Mouse (Mus musculus): ENCODE data around the gene Rbbp6. TPM values are rescaled to one million over a fixed set of nuclear protein-coding genes. Genes with fewer than 3 reads are reported as not detected.

The Rbbp6 gene
- polyA plus RNA-seq, 1 experiment from 2014 or later, result 28.7 TPM

DNA sequence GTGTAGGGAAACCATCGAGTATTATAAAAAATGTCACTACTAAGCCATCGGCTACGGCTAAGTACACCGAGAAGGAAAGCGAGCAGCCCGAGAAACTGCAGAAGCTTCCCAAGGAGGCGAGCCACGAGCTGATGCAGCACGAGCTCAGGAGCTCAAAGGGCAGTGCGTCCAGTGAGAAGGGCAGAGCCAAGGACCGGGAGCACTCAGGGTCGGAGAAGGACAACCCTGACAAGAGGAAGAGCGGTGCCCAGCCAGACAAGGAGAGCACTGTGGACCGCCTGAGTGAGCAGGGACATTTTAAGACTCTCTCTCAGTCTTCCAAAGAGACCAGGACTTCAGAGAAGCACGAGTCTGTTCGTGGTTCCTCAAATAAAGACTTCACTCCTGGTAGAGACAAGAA lies 35.3 kb downstream of the Rbbp6 start:
- ATAC-seq (ENCODE audit: insufficient read depth, low FRiP score, low TSS enrichment) (no peak), DNase-seq (ENCODE audit: low spot score) (no peak)
- Histone ChIP-seq H3K36me3 (ENCODE audit: control insufficient read depth, insufficient read depth, low read length) (peaks cover 36% of the 10 kb centered on the region), H3K27ac (ENCODE audit: low read depth, low read length) (no peak overlapping the region), H3K27me3 (ENCODE audit: control insufficient read depth, insufficient read depth, low read length) (no peaks in the 10 kb centered on the region), H3K4me1 (ENCODE audit: control insufficient read depth, insufficient read depth, low read length) (no peaks in the 10 kb centered on the region), H3K9me3 (ENCODE audit: control insufficient read depth, low read length) (no peaks in the 10 kb centered on the region), H3K4me3 (ENCODE audit: low read depth, low read length) (no peak overlapping the region), H3K9ac (ENCODE audit: low read length) (no peak overlapping the region), H3K4me2 (ENCODE audit: low read depth) (no peak overlapping the region)
- 95% methylated on average over 16 of the region's 16 CpGs for WGBS

GRCm38 (mm10) chr7:123001341-123002027 lies 36.0 kb downstream of the Rbbp6 start:
- Histone ChIP-seq H3K4me2 (ENCODE audit: low read depth) (no peak overlapping the region), H3K4me1 (ENCODE audit: control insufficient read depth, insufficient read depth, low read length) (no peaks in the 10 kb centered on the region), H3K9me3 (ENCODE audit: control insufficient read depth, low read length) (no peaks in the 10 kb centered on the region), H3K4me3 (ENCODE audit: low read depth, low read length) (no peak overlapping the region), H3K9ac (ENCODE audit: low read length) (no peak overlapping the region), H3K36me3 (ENCODE audit: control insufficient read depth, insufficient read depth, low read length) (peaks cover 36% of the 10 kb centered on the region), H3K27me3 (ENCODE audit: control insufficient read depth, insufficient read depth, low read length) (no peaks in the 10 kb centered on the region), H3K27ac (ENCODE audit: low read depth, low read length) (no peak overlapping the region)
- DNase-seq (ENCODE audit: low spot score), result no peak
- ATAC-seq (ENCODE audit: insufficient read depth, low FRiP score, low TSS enrichment), result no peak
- 92% methylated on average over 20 of the region's 20 CpGs for WGBS

DNA sequence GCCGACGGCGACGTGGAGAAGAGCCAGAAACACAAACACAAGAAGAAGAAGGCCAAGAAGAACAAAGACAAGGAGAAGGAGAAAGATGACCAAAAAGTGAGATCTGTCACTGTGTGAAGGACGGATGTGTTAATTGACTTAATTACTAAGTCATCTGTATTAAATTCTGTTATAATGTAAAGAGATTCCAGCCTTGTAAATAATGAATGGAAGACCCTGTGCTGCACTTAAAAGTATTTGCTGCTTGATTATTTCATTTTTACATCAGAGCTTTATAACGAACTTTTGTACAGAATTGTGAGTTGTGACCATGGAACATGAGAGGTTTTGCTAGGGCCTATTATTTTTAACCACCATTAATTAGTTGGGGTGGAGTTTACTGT lies 36.5 kb downstream of the Rbbp6 start:
- H3K9me3 ChIP-seq (ENCODE audit: control insufficient read depth, low read length), result no peaks in the 10 kb centered on the region

GRCm38 (mm10) chr7:123003207-123003606 lies 37.7 kb downstream of the Rbbp6 start:
- H3K27me3 ChIP-seq (ENCODE audit: control insufficient read depth, insufficient read depth, low read length), result no peaks in the 10 kb centered on the region
- H3K9ac ChIP-seq (ENCODE audit: low read length), result no peak overlapping the region
- ATAC-seq (ENCODE audit: insufficient read depth, low FRiP score, low TSS enrichment), result no peak
- H3K36me3 ChIP-seq (ENCODE audit: control insufficient read depth, insufficient read depth, low read length), result peaks cover 33% of the 10 kb centered on the region
- H3K4me2 ChIP-seq (ENCODE audit: low read depth), result no peak overlapping the region
- H3K4me3 ChIP-seq (ENCODE audit: low read depth, low read length), result no peak overlapping the region
- H3K9me3 ChIP-seq (ENCODE audit: control insufficient read depth, low read length), result no peaks in the 10 kb centered on the region
- WGBS, result 89% methylated on average over 4 of the region's 4 CpGs
- no peak for DNase-seq (ENCODE audit: low spot score)
- H3K4me1 ChIP-seq (ENCODE audit: control insufficient read depth, insufficient read depth, low read length), result no peaks in the 10 kb centered on the region
- H3K27ac ChIP-seq (ENCODE audit: low read depth, low read length), result no peak overlapping the region

More for the DNA sequence above, 36.5 kb downstream of the Rbbp6 start:
- no peaks in the 10 kb centered on the region for H3K4me1 ChIP-seq (ENCODE audit: control insufficient read depth, insufficient read depth, low read length)
- no peak for ATAC-seq (ENCODE audit: insufficient read depth, low FRiP score, low TSS enrichment)
- H3K27ac ChIP-seq (ENCODE audit: low read depth, low read length), result no peak overlapping the region
- H3K4me3 ChIP-seq (ENCODE audit: low read depth, low read length), result no peak overlapping the region
- no peak overlapping the region for H3K4me2 ChIP-seq (ENCODE audit: low read depth)
- no peaks in the 10 kb centered on the region for H3K27me3 ChIP-seq (ENCODE audit: control insufficient read depth, insufficient read depth, low read length)
- peaks cover 33% of the 10 kb centered on the region for H3K36me3 ChIP-seq (ENCODE audit: control insufficient read depth, insufficient read depth, low read length)
- H3K9ac ChIP-seq (ENCODE audit: low read length), result no peak overlapping the region
- DNase-seq (ENCODE audit: low spot score), result no peak
- WGBS, result 96% methylated on average over 6 of the region's 6 CpGs

DNA sequence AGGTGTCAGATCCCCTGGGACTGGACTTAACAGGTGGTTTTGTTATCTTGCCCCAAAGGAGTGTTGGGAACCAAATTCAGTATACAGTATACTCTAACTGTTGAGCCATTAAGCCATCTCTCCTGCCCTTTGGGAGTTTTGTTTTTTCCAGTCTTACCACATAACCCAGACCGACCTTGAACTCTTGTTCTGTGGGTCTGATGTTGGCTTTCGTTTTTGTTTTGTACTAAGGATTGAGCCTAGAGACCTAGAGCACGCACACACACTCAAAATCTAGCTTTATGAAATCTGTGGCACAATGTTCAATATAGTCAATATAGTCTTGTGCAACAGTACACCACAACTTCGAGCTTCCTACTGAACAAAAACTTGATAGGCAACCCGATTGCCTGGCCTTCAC lies 39.0 kb downstream of the Rbbp6 start:
- H3K4me2 ChIP-seq (ENCODE audit: low read depth), result no peak overlapping the region
- DNase-seq (ENCODE audit: low spot score) (no peak), ATAC-seq (ENCODE audit: insufficient read depth, low FRiP score, low TSS enrichment) (no peak)

DNA sequence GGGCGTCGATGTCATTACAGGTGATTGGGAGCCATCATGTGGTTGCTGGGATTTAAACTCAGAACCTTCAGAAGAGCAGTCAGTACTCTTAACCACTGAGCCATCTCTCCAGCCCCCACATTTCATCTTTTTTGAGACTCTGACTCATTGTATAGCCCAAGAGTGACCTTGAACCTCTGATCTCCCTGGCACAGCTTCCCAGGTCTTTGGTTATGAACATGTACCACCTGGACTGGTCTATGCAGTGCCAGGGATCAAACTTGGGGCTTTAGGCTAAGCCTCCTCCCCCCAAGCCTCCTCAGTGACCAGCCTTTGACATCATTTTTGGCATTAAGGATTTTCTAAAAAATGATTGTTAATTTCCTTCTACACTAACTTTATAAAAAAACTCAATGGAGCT lies 40.8 kb downstream of the Rbbp6 start:
- ATAC-seq (ENCODE audit: insufficient read depth, low FRiP score, low TSS enrichment), result no peak
- 54% methylated on average over 2 of the region's 2 CpGs for WGBS
- no peak for DNase-seq (ENCODE audit: low spot score)
- Histone ChIP-seq H3K4me1 (ENCODE audit: control insufficient read depth, insufficient read depth, low read length) (no peaks in the 10 kb centered on the region), H3K27me3 (ENCODE audit: control insufficient read depth, insufficient read depth, low read length) (no peaks in the 10 kb centered on the region), H3K4me3 (ENCODE audit: low read depth, low read length) (no peak overlapping the region), H3K9ac (ENCODE audit: low read length) (no peak overlapping the region), H3K4me2 (ENCODE audit: low read depth) (no peak overlapping the region), H3K9me3 (ENCODE audit: control insufficient read depth, low read length) (no peaks in the 10 kb centered on the region), H3K27ac (ENCODE audit: low read depth, low read length) (no peak overlapping the region), H3K36me3 (ENCODE audit: control insufficient read depth, insufficient read depth, low read length) (peaks cover 17% of the 10 kb centered on the region)

More for the DNA sequence above, 39.0 kb downstream of the Rbbp6 start:
- Histone ChIP-seq H3K36me3 (ENCODE audit: control insufficient read depth, insufficient read depth, low read length) (peaks cover 25% of the 10 kb centered on the region), H3K4me1 (ENCODE audit: control insufficient read depth, insufficient read depth, low read length) (no peaks in the 10 kb centered on the region), H3K27me3 (ENCODE audit: control insufficient read depth, insufficient read depth, low read length) (no peaks in the 10 kb centered on the region), H3K9me3 (ENCODE audit: control insufficient read depth, low read length) (no peaks in the 10 kb centered on the region), H3K27ac (ENCODE audit: low read depth, low read length) (no peak overlapping the region), H3K4me3 (ENCODE audit: low read depth, low read length) (no peak overlapping the region), H3K9ac (ENCODE audit: low read length) (no peak overlapping the region)
- WGBS, result 96% methylated on average over 5 of the region's 5 CpGs

GRCm38 (mm10) chr7:123007743-123008142 lies 42.3 kb downstream of the Rbbp6 start:
- H3K27ac ChIP-seq (ENCODE audit: low read depth, low read length), result no peak overlapping the region
- no peak for DNase-seq (ENCODE audit: low spot score)
- H3K9me3 ChIP-seq (ENCODE audit: control insufficient read depth, low read length), result no peaks in the 10 kb centered on the region
- no peak for ATAC-seq (ENCODE audit: insufficient read depth, low FRiP score, low TSS enrichment)
- H3K9ac ChIP-seq (ENCODE audit: low read length), result no peak overlapping the region
- H3K4me2 ChIP-seq (ENCODE audit: low read depth), result no peak overlapping the region
- H3K36me3 ChIP-seq (ENCODE audit: control insufficient read depth, insufficient read depth, low read length), result peaks cover 10% of the 10 kb centered on the region
- H3K27me3 ChIP-seq (ENCODE audit: control insufficient read depth, insufficient read depth, low read length), result no peaks in the 10 kb centered on the region
- H3K4me1 ChIP-seq (ENCODE audit: control insufficient read depth, insufficient read depth, low read length), result no peaks in the 10 kb centered on the region
- H3K4me3 ChIP-seq (ENCODE audit: low read depth, low read length), result no peak overlapping the region
- 79% methylated on average over 4 of the region's 4 CpGs for WGBS

DNA sequence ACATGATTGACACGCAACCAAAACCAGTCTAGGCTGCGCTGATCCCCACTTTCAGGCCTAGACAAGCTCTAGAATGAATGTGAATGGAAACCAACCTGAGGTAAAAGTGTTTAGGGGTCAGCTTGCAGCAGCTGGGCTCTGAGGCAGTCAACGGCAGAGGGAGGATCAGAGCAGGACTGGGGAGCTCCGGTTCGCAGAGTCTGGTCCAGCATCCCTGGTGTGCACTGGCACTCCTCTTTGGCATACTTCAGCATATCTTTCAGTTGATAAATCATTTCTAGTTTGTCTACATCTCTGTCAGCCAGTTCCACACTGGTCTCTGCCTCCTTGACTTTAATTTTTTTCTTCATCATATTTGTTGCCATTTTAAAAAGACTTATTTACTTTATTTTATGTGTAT lies 48.0 kb downstream of the Rbbp6 start:
- no peak for ATAC-seq (ENCODE audit: insufficient read depth, low FRiP score, low TSS enrichment)
- H3K27me3 ChIP-seq (ENCODE audit: control insufficient read depth, insufficient read depth, low read length), result no peaks in the 10 kb centered on the region
- 79% methylated on average over 5 of the region's 5 CpGs for WGBS

DNA sequence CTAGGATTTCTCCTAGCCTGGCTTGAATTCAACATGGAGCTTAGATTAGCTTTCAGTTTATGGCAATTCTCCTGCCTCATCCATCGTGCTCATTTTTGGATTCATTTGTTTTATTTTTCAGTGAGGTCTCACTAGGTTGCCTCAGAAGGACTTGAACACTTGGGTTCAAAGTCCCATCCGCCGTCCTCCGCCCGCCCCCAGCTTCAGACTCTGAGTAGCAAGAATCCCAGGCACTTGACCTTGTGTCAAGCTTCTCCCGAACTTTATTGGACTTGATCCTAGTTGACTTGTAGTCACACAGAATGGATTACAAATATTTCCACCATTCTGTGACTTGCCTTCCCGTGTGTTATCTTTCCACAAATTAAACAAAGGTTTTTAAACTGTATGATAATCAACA lies 49.2 kb downstream of the Rbbp6 start:
- Histone ChIP-seq H3K4me2 (ENCODE audit: low read depth) (no peak overlapping the region), H3K27me3 (ENCODE audit: control insufficient read depth, insufficient read depth, low read length) (no peaks in the 10 kb centered on the region), H3K4me1 (ENCODE audit: control insufficient read depth, insufficient read depth, low read length) (no peaks in the 10 kb centered on the region), H3K27ac (ENCODE audit: low read depth, low read length) (no peak overlapping the region), H3K36me3 (ENCODE audit: control insufficient read depth, insufficient read depth, low read length) (no peaks in the 10 kb centered on the region), H3K4me3 (ENCODE audit: low read depth, low read length) (no peak overlapping the region), H3K9ac (ENCODE audit: low read length) (no peak overlapping the region), H3K9me3 (ENCODE audit: control insufficient read depth, low read length) (no peaks in the 10 kb centered on the region)
- no peak for ATAC-seq (ENCODE audit: insufficient read depth, low FRiP score, low TSS enrichment)
- DNase-seq (ENCODE audit: low spot score), result no peak
- WGBS, result 90% methylated on average over 7 of the region's 7 CpGs

More for the DNA sequence above, 48.0 kb downstream of the Rbbp6 start:
- H3K4me3 ChIP-seq (ENCODE audit: low read depth, low read length), result no peak overlapping the region
- no peak for DNase-seq (ENCODE audit: low spot score)
- no peak overlapping the region for H3K4me2 ChIP-seq (ENCODE audit: low read depth)
- no peak overlapping the region for H3K9ac ChIP-seq (ENCODE audit: low read length)
- H3K4me1 ChIP-seq (ENCODE audit: control insufficient read depth, insufficient read depth, low read length), result no peaks in the 10 kb centered on the region
- no peak overlapping the region for H3K27ac ChIP-seq (ENCODE audit: low read depth, low read length)
- no peaks in the 10 kb centered on the region for H3K36me3 ChIP-seq (ENCODE audit: control insufficient read depth, insufficient read depth, low read length)
- no peaks in the 10 kb centered on the region for H3K9me3 ChIP-seq (ENCODE audit: control insufficient read depth, low read length)

Data from neural tube, embryonic 11.5 days (tissue).